Mouse (Mus musculus): ENCODE results near the gene Dchs2. TPM values are rescaled to one million over a fixed set of nuclear protein-coding genes. Genes with fewer than 3 reads are reported as not detected.
"Not testable (repeated sequence)": the region's sequence is repeated elsewhere in the genome, so short reads cannot be mapped to it uniquely, and the experiment has no call there.

Gene Dchs2
- polyA plus RNA-seq, 1 experiment, result 0.05 TPM

GRCm38 (mm10) chr3:83110163-83110562 lies 17.6 kb upstream of the Dchs2 start:
- no peak for DNase-seq (ENCODE audit: low read depth in 1 of 2, low spot score in 2 of 2)
- no peak for TF ChIP-seq CTCF (IDR thresholded peaks at IDR 0.05; ENCODE audit: extremely low read depth, insufficient read depth, insufficient read length, insufficient replicate concordance)
- no peak for TF ChIP-seq POLR2A (IDR thresholded peaks at IDR 0.05; ENCODE audit: low read depth, low read length)
- 37% methylated on average over 4 of the region's 4 CpGs for WGBS
- no peak overlapping the region for H3K4me3 ChIP-seq (ENCODE audit: extremely low read depth, insufficient read depth, insufficient read length)
- no peaks in the 10 kb centered on the region for H3K36me3 ChIP-seq (ENCODE audit: control insufficient read depth, insufficient read depth, low read length)
- H3K27ac ChIP-seq (ENCODE audit: insufficient read depth, low read length), result no peak overlapping the region
- no peaks in the 10 kb centered on the region for H3K27me3 ChIP-seq (ENCODE audit: control insufficient read depth, insufficient read depth, low read length)
- H3K4me1 ChIP-seq (ENCODE audit: control insufficient read depth, insufficient read depth, insufficient read length), result no peaks in the 10 kb centered on the region

GRCm38 (mm10) chr3:83111485-83112261 lies 16.1 kb upstream of the Dchs2 start:
- TF ChIP-seq CTCF (IDR thresholded peaks at IDR 0.05; ENCODE audit: extremely low read depth, insufficient read depth, insufficient read length, insufficient replicate concordance), result no peak
- no peak for TF ChIP-seq POLR2A (IDR thresholded peaks at IDR 0.05; ENCODE audit: low read depth, low read length)
- DNase-seq (ENCODE audit: low read depth in 1 of 2, low spot score in 2 of 2), result no peak
- Histone ChIP-seq H3K27me3 (ENCODE audit: control insufficient read depth, insufficient read depth, low read length) (no peaks in the 10 kb centered on the region), H3K4me3 (ENCODE audit: extremely low read depth, insufficient read depth, insufficient read length) (no peak overlapping the region), H3K4me1 (ENCODE audit: control insufficient read depth, insufficient read depth, insufficient read length) (no peaks in the 10 kb centered on the region), H3K27ac (ENCODE audit: insufficient read depth, low read length) (no peak overlapping the region), H3K36me3 (ENCODE audit: control insufficient read depth, insufficient read depth, low read length) (no peaks in the 10 kb centered on the region)
- WGBS, result 59% methylated on average over 7 of the region's 7 CpGs

GRCm38 (mm10) chr3:83112869-83113268 lies 14.9 kb upstream of the Dchs2 start:
- WGBS, result 36% methylated on average over 3 of the region's 3 CpGs
- Histone ChIP-seq H3K4me1 (ENCODE audit: control insufficient read depth, insufficient read depth, insufficient read length) (no peaks in the 10 kb centered on the region), H3K27ac (ENCODE audit: insufficient read depth, low read length) (no peak overlapping the region), H3K36me3 (ENCODE audit: control insufficient read depth, insufficient read depth, low read length) (no peaks in the 10 kb centered on the region), H3K4me3 (ENCODE audit: extremely low read depth, insufficient read depth, insufficient read length) (no peak overlapping the region), H3K27me3 (ENCODE audit: control insufficient read depth, insufficient read depth, low read length) (no peaks in the 10 kb centered on the region)
- TF ChIP-seq CTCF (IDR thresholded peaks at IDR 0.05; ENCODE audit: extremely low read depth, insufficient read depth, insufficient read length, insufficient replicate concordance), result no peak
- no peak for TF ChIP-seq POLR2A (IDR thresholded peaks at IDR 0.05; ENCODE audit: low read depth, low read length)
- no peak for DNase-seq (ENCODE audit: low read depth in 1 of 2, low spot score in 2 of 2)

- Histone ChIP-seq H3K4me3 (ENCODE audit: extremely low read depth, insufficient read depth, insufficient read length) (no peak overlapping the region), H3K27ac (ENCODE audit: insufficient read depth, low read length) (no peak overlapping the region), H3K36me3 (ENCODE audit: control insufficient read depth, insufficient read depth, low read length) (no peaks in the 10 kb centered on the region), H3K27me3 (ENCODE audit: control insufficient read depth, insufficient read depth, low read length) (no peaks in the 10 kb centered on the region), H3K4me1 (ENCODE audit: control insufficient read depth, insufficient read depth, insufficient read length) (no peaks in the 10 kb centered on the region)
- 41% methylated on average over 1 of the region's 1 CpGs for WGBS
- TF ChIP-seq CTCF (IDR thresholded peaks at IDR 0.05; ENCODE audit: extremely low read depth, insufficient read depth, insufficient read length, insufficient replicate concordance), result no peak
- no peak for TF ChIP-seq POLR2A (IDR thresholded peaks at IDR 0.05; ENCODE audit: low read depth, low read length)
- DNase-seq (ENCODE audit: low read depth in 1 of 2, low spot score in 2 of 2), result no peak
These were observed 12.8 kb upstream of the Dchs2 start for GRCm38 (mm10) chr3:83114946-83115345.

- Histone ChIP-seq H3K27me3 (ENCODE audit: control insufficient read depth, insufficient read depth, low read length) (no peaks in the 10 kb centered on the region), H3K36me3 (ENCODE audit: control insufficient read depth, insufficient read depth, low read length) (no peaks in the 10 kb centered on the region), H3K4me3 (ENCODE audit: extremely low read depth, insufficient read depth, insufficient read length) (no peak overlapping the region), H3K4me1 (ENCODE audit: control insufficient read depth, insufficient read depth, insufficient read length) (no peaks in the 10 kb centered on the region), H3K27ac (ENCODE audit: insufficient read depth, low read length) (no peak overlapping the region)
- DNase-seq (ENCODE audit: low read depth in 1 of 2, low spot score in 2 of 2), result no peak
- WGBS, result 75% methylated on average over 10 of the region's 10 CpGs
- no peak for TF ChIP-seq CTCF (IDR thresholded peaks at IDR 0.05; ENCODE audit: extremely low read depth, insufficient read depth, insufficient read length, insufficient replicate concordance)
- no peak for TF ChIP-seq POLR2A (IDR thresholded peaks at IDR 0.05; ENCODE audit: low read depth, low read length)
These were observed 10.2 kb upstream of the Dchs2 start for GRCm38 (mm10) chr3:83117592-83117991.

GRCm38 (mm10) chr3:83123945-83124344 lies 3.8 kb upstream of the Dchs2 start:
- not testable (repeated sequence) for H3K36me3 ChIP-seq (ENCODE audit: control insufficient read depth, insufficient read depth, low read length); DNase-seq (ENCODE audit: low read depth in 1 of 2, low spot score in 2 of 2); H3K4me1 ChIP-seq (ENCODE audit: control insufficient read depth, insufficient read depth, insufficient read length); H3K4me3 ChIP-seq (ENCODE audit: extremely low read depth, insufficient read depth, insufficient read length); H3K27ac ChIP-seq (ENCODE audit: insufficient read depth, low read length)
- WGBS, result 94% methylated on average over 9 of the region's 9 CpGs
- H3K27me3 ChIP-seq (ENCODE audit: control insufficient read depth, insufficient read depth, low read length), result peaks cover 10% of the 10 kb centered on the region

- 4% methylated on average over 29 of the region's 37 CpGs for WGBS
- no peaks in the 10 kb centered on the region for H3K36me3 ChIP-seq (ENCODE audit: control insufficient read depth, insufficient read depth, low read length)
- H3K27ac ChIP-seq (ENCODE audit: insufficient read depth, low read length), result no peak overlapping the region
- no peak overlapping the region for H3K4me3 ChIP-seq (ENCODE audit: extremely low read depth, insufficient read depth, insufficient read length)
- DNase-seq (ENCODE audit: low read depth in 1 of 2, low spot score in 2 of 2), result no peak
- TF ChIP-seq CTCF (IDR thresholded peaks at IDR 0.05; ENCODE audit: extremely low read depth, insufficient read depth, insufficient read length, insufficient replicate concordance) (no peak), POLR2A (IDR thresholded peaks at IDR 0.05; ENCODE audit: low read depth, low read length) (no peak)
- H3K27me3 ChIP-seq (ENCODE audit: control insufficient read depth, insufficient read depth, low read length), result peaks cover 10% of the 10 kb centered on the region
- H3K4me1 ChIP-seq (ENCODE audit: control insufficient read depth, insufficient read depth, insufficient read length), result no peaks in the 10 kb centered on the region; the same call in 1 of the 2 replicates
These were observed 541 bp upstream of the Dchs2 start for GRCm38 (mm10) chr3:83127088-83127725.

Measured in spleen, adult 2 months (tissue).